Mouse (Mus musculus) hindbrain, embryonic 15.5 days (tissue): ENCODE data around the gene Mia. TPM values are rescaled to one million over a fixed set of nuclear protein-coding genes. Genes with fewer than 3 reads are reported as not detected.

Experiments
- ATAC-seq: fragments of 200-750 bp; cut with Nextera tagmentation; 2 replicates; pipeline ENCODE4 v1.8.0; 2017; ENCODE audit warnings: low read depth, moderate number of reproducible peaks, moderate TSS enrichment; ENCODE audit not compliant: low FRiP score
- H3K27ac ChIP-seq: fragments of 300-500 bp; sonication (generic); replicated peaks from 2 replicates; pipeline ENCODE4 v1.5.1; 2015; ENCODE audit warnings: mild to moderate bottlenecking, inconsistent platforms
- H3K27me3 ChIP-seq: fragments of 300-500 bp; sonication (generic); 2 replicates; pipeline ENCODE4 v1.6.1; 2015; ENCODE audit warnings: control low read depth, inconsistent platforms
- H3K36me3 ChIP-seq: fragments of 300-500 bp; sonication (generic); 2 replicates; pipeline ENCODE4 v1.6.1; 2015; ENCODE audit warnings: control low read depth, inconsistent platforms
- H3K4me1 ChIP-seq: fragments of 300-500 bp; sonication (generic); replicated peaks from 2 replicates; pipeline ENCODE4 v1.6.1; 2015; ENCODE audit warnings: control low read depth, inconsistent platforms
- H3K4me2 ChIP-seq: fragments of 300-500 bp; sonication (generic); 2 replicates; pipeline ENCODE4 v1.6.1; 2015; ENCODE audit warnings: moderate library complexity, mild to moderate bottlenecking, inconsistent platforms
- H3K4me3 ChIP-seq: fragments of 300-500 bp; sonication (generic); 2 replicates; pipeline ENCODE4 v1.5.1; 2015; ENCODE audit warnings: mild to moderate bottlenecking, inconsistent platforms
- H3K9ac ChIP-seq: fragments of 300-500 bp; sonication (generic); 2 replicates; pipeline ENCODE4 v1.6.1; 2015; ENCODE audit warnings: inconsistent platforms
- H3K9me3 ChIP-seq: fragments of 300-500 bp; sonication (generic); 2 replicates; pipeline ENCODE4 v1.6.1; 2016; ENCODE audit warnings: control low read depth, inconsistent platforms
- WGBS: fragments of 180-500 bp; shearing (Covaris S2); methylation state at CpG from one replicate; pipeline ENCODE4 v1.1.7; 2015; 5-methylcytosine and 5-hydroxymethylcytosine counted together
- polyA plus RNA-seq: library from polyadenylated mRNA; unstranded; fragments of >200 nt; fragmentation: Nextera tagmentation; extraction: Ambion mirVana; gene quantifications from 2 replicates; pipeline ENCODE4 v1.2.1, GENCODE M21; 2015

Gene Mia
- polyA plus RNA-seq, 1 experiment from 2014 or later, result 26.6 TPM

DNA sequence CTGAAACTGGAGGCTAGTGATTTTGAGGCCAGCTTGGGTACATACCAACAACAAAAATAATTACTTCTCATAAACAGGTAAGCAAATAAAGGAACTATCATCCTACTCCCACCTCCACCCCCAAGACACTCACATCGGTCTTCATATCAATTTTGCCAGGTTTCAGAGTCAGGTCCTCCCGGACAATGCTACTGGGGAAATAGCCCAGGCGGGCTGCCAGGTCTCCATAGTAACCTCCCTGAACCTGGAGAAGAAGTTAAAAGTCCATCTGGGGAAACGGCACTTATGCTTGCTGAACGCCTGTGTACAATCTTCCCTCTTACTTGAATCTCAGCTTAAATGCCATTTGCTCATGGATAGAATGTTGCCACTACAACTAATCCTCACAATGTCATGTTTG, 921 bp downstream of the Mia start:
- 34% methylated on average over 5 of the region's 5 CpGs for whole genome bisulfite sequencing
- H3K9me3 ChIP-seq, result no peaks in the 10 kb centered on the region
- no peak overlapping the region for H3K4me3 ChIP-seq

DNA sequence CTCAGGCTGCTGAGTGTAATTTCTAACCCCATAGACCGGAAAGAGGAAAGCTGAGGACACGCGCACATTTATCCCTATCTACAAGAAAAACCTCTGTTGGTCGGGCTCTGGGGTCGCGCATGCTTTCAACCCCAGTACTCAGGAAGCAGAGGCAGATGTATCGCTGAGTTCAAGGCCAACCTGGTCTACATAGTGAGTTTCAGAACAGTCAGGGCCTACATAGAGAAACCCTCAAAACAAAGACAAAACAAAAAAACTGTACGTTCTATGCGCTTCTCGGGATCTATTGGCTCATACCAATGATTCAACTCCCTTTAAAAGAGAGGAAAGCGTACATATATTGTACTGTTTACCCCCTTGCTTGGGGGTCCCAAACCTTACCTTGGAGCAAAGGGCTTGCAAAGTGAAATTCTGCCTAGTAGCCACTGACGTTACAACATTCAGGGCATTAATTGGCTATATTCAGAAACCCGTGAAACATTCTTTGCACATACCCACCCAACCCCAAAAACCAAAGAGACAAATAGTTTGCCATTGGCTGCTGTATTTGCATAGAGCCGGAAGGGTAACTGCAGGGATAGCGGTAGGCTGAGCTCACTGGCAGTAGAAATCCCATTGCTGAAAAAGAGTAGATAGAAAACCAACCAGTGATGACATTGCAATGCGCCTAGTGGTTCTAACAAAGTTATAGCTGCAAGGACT, 1.6 kb downstream of the Mia start:
- H3K36me3 ChIP-seq, result peaks cover 5% of the 10 kb centered on the region
- 44% methylated on average over 16 of the region's 16 CpGs for WGBS
- no peaks in the 10 kb centered on the region for H3K27me3 ChIP-seq
- H3K4me1 ChIP-seq, result peaks cover 20% of the 10 kb centered on the region
- peak overlapping the region; percentile 63 for H3K4me2 ChIP-seq
- 0 out of 2 replicates have a peak overlapping the region, but pooled peaks have one; percentile 23 for H3K9ac ChIP-seq
- H3K9me3 ChIP-seq, result no peaks in the 10 kb centered on the region
- H3K4me3 ChIP-seq, result peak overlapping the region; percentile 76
- 0 out of 2 replicates have a peak, but pooled peaks have one; percentile 4 for ATAC-seq
- H3K27ac ChIP-seq, result peak overlapping the region; percentile 90

More for the DNA sequence above, 921 bp downstream of the Mia start:
- Histone ChIP-seq H3K36me3 (peaks cover 9% of the 10 kb centered on the region), H3K9ac (no peak overlapping the region), H3K4me1 (peaks cover 20% of the 10 kb centered on the region), H3K27ac (peak overlapping the region; percentile 90), H3K27me3 (no peaks in the 10 kb centered on the region), H3K4me2 (no peak overlapping the region; the same call in 1 of the 2 replicates)
- no peak for ATAC-seq

DNA sequence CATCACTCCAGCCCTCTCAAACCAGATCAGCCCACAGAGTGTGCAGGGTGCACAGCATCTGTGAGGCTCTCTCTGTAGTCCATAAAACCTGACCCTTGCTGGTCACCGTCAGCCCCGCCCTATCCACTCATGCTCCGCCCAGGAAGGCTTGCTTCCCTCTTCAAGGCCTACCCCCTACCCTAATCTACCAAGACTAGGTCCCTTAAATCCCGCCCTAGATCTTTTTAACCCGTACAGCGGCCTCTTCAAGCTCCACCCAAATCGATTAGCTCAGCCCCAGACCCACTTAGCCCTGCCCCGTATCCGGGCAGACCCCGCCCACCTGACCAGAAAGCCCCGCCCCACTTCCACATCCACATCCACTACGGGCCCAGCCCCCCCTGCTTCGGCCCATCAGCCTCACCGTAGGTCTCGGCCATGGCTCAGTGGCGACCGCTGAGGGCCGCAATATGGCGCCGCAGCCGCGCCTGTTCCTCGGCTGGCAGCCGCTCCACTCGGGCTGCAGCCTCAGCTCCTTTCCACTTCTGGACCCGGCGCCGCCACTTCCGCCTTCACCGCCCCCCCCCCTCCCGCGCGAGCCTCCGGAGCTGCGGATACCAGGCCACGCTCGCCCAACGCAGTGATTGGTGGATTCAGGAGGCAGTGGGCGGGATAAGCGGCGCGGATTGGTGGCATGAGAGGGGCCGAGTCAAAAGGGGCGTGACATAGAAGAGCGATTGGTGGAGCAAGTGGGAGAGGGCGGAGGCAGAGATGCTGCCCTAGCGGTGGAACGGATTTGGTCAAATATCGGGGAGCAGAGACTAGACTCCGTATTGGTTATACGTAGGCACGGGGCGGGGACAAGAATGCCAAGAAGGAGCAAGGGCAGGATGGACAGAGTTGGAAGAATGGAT, 2.4 kb downstream of the Mia start, which contains the start of gene Rab4b:
Gene Rab4b, minus strand, starts transcription at position 573 of the 893 bp plus-strand sequence.
- H3K27ac ChIP-seq, result peak within 1 kb of the TSS; percentile 94
- H3K4me1 ChIP-seq, result peaks cover 20% of the 10 kb centered on the region
- no peaks in the 10 kb centered on the region for H3K9me3 ChIP-seq
- H3K4me3 ChIP-seq, result peak within 1 kb of the TSS; percentile 76
- H3K27me3 ChIP-seq, result no peaks in the 10 kb centered on the region
- H3K36me3 ChIP-seq, result peaks cover 8% of the 10 kb centered on the region; the same call in 1 of the 2 replicates
- under 1% methylated on average over 53 of the region's 53 CpGs for WGBS
- H3K9ac ChIP-seq, result peak within 1 kb of the TSS; percentile 48
- peak within 1 kb of the TSS; percentile 63 for H3K4me2 ChIP-seq
- ATAC-seq, result peak; percentile 98

DNA sequence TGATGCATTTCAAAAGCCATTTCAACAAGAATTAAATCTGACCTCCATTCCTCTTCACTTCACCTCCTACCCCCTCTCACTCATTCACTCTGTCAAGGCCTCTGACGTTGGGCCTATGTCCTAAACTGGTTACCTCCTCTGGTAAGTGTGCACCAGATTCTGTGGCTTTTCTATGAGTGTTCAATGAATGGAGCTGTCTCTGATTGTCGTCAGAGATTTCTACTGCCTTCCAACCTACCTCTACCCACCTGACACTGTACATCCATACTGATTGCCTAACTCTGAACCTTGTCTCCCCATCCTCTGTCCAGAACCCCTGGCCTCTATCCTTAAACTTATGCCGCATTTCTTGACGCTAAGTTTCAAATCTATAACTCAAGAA, 3.0 kb downstream of the Mia start:
- Histone ChIP-seq H3K4me2 (peak overlapping the region; percentile 61), H3K27ac (peak overlapping the region; percentile 94), H3K4me1 (peaks cover 20% of the 10 kb centered on the region), H3K9me3 (no peaks in the 10 kb centered on the region), H3K4me3 (peak overlapping the region; percentile 76), H3K9ac (peak overlapping the region; percentile 48), H3K27me3 (no peaks in the 10 kb centered on the region), H3K36me3 (peaks cover 14% of the 10 kb centered on the region; the same call in 1 of the 2 replicates)
- WGBS, result 18% methylated on average over 4 of the region's 4 CpGs
- no peak for ATAC-seq

DNA sequence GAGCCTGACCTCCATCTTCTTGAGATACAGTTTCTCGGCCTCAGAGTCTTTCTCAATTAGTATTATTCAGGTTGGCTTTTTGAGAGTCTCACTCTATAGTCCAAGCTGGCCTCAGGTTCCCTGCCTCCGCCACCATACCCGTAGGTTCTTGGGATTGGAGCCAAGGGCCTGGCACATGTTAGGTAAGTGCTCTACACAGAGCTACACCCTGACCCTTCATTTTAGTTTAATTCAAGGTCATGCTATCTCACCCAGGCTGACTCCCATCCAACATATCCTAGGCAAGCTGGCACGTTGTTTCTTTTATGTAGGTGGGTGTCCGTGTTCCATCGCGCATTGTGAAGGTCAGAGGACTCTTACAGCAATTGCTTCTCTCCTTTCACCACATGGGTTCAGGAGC, 6.1 kb downstream of the Mia start:
- Histone ChIP-seq H3K36me3 (peaks cover 26% of the 10 kb centered on the region; the same call in 1 of the 2 replicates), H3K4me3 (no peak overlapping the region), H3K4me2 (no peak overlapping the region), H3K27ac (no peak overlapping the region), H3K9me3 (no peaks in the 10 kb centered on the region), H3K4me1 (peaks cover 16% of the 10 kb centered on the region), H3K9ac (no peak overlapping the region), H3K27me3 (no peaks in the 10 kb centered on the region)
- no peak for ATAC-seq
- WGBS, result 96% methylated on average over 7 of the region's 7 CpGs

DNA sequence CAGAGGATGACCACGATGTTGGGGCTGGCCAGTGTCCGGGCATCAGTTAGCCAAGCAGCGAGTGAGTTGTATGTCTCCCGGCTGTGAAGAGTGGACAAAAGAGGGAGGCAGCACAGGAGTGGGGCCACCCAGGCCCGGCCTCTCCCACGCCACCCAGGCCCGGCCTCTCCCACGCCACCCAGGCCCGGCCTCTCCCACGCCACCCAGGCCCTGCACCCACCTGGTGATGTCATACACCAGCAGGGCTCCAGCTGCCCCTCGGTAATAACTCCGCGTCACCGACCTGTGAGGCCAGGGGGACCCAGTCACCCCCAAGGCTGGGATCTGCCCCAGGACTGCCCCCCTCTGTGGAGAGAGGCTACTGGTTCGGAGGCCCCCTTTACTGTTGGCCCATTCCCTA, 6.5 kb downstream of the Mia start:
- Histone ChIP-seq H3K9ac (no peak overlapping the region), H3K36me3 (peaks cover 26% of the 10 kb centered on the region; the same call in 1 of the 2 replicates), H3K27ac (no peak overlapping the region), H3K4me3 (no peak overlapping the region), H3K4me2 (no peak overlapping the region), H3K9me3 (no peaks in the 10 kb centered on the region), H3K4me1 (peaks cover 13% of the 10 kb centered on the region), H3K27me3 (no peaks in the 10 kb centered on the region)
- no peak for ATAC-seq
- 96% methylated on average over 15 of the region's 15 CpGs for WGBS

DNA sequence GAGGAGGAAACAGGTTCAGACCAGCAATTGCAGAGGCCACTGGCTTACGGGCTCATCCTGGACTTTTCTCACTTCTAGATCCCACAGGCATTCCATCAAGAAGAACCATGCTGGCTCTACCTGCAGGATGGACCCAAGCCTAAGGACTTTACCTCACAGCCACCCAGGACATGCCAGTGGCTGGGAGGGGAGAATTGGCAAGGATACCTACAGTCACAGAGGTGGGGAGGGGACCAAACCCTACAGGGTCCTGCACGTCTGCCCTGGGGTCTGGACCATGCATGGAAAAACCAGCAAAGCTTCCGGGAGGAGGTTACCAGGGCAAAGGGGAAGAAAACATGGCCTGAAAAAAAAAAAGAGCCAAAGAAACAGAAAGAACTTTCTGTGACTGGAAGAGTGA, 10.0 kb downstream of the Mia start:
- peaks cover 26% of the 10 kb centered on the region; the same call in 1 of the 2 replicates for H3K36me3 ChIP-seq
- WGBS, result 94% methylated on average over 3 of the region's 3 CpGs

DNA sequence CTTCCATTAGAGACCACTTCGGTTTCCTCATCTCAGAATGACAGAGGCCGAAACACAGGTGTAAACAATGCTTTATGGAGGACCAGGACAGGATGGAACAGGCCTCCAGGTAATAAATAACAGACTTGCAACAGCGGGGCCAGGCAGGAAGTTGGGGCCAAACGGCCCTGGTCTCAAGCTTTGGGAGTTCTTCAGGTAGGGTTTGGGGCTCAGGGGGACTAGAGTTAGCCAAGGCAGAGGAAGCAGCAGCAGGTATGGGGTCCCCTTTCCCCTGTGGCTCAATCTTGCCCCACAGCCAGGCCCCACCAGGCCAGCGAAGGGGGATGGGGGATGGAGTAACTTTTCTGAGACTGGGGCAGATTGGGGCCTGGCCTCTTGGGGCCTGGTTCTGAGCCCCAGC, 12.6 kb downstream of the Mia start:
- ATAC-seq, result no peak
- Histone ChIP-seq H3K4me2 (no peak overlapping the region), H3K4me3 (no peak overlapping the region), H3K4me1 (peaks cover 31% of the 10 kb centered on the region), H3K9ac (no peak overlapping the region), H3K36me3 (peaks cover 18% of the 10 kb centered on the region), H3K9me3 (no peaks in the 10 kb centered on the region), H3K27ac (no peak overlapping the region), H3K27me3 (no peaks in the 10 kb centered on the region)
- 91% methylated on average over 5 of the region's 5 CpGs for WGBS

More for the DNA sequence above, 10.0 kb downstream of the Mia start:
- no peak overlapping the region for H3K9ac ChIP-seq
- H3K4me2 ChIP-seq, result no peak overlapping the region
- H3K4me1 ChIP-seq, result peaks cover 7% of the 10 kb centered on the region
- no peaks in the 10 kb centered on the region for H3K9me3 ChIP-seq
- no peak for ATAC-seq
- no peak overlapping the region for H3K4me3 ChIP-seq
- H3K27me3 ChIP-seq, result no peaks in the 10 kb centered on the region
- no peak overlapping the region for H3K27ac ChIP-seq

DNA sequence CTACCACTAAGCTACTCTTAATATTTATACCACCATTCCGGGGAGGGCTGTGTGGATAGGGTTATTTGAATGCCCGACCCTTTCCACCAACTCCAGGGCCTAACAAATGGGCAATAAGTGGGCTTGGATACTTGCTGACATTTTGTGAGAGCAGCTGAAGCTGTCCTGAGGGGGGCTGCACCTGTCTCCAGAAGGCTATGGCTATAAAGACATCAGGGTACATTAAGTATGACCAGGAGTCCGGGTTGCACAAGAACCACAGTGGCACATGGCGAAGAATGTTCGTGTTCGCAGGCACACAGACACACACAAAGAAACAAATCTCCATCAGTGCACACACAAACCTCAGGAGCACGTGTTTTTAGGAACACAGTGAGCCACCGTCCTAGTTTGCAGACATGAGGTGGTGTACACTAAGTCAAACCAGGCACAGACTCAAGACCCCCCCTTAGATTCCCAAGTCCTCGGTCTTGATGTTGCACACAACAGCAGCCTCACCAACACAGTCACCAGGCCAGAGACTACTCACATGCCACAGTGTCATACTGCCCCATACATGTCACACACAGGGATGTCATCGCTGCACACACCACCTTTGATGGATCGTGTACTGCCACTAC, 13.4 kb downstream of the Mia start:
- Histone ChIP-seq H3K9me3 (no peaks in the 10 kb centered on the region), H3K4me1 (peaks cover 39% of the 10 kb centered on the region), H3K27me3 (no peaks in the 10 kb centered on the region), H3K27ac (peak overlapping the region; percentile 98), H3K36me3 (peaks cover 18% of the 10 kb centered on the region), H3K9ac (peak overlapping the region; percentile 81), H3K4me2 (peak overlapping the region; percentile 76), H3K4me3 (peak overlapping the region; percentile 78)
- 75% methylated on average over 11 of the region's 11 CpGs for WGBS
- no peak for ATAC-seq

DNA sequence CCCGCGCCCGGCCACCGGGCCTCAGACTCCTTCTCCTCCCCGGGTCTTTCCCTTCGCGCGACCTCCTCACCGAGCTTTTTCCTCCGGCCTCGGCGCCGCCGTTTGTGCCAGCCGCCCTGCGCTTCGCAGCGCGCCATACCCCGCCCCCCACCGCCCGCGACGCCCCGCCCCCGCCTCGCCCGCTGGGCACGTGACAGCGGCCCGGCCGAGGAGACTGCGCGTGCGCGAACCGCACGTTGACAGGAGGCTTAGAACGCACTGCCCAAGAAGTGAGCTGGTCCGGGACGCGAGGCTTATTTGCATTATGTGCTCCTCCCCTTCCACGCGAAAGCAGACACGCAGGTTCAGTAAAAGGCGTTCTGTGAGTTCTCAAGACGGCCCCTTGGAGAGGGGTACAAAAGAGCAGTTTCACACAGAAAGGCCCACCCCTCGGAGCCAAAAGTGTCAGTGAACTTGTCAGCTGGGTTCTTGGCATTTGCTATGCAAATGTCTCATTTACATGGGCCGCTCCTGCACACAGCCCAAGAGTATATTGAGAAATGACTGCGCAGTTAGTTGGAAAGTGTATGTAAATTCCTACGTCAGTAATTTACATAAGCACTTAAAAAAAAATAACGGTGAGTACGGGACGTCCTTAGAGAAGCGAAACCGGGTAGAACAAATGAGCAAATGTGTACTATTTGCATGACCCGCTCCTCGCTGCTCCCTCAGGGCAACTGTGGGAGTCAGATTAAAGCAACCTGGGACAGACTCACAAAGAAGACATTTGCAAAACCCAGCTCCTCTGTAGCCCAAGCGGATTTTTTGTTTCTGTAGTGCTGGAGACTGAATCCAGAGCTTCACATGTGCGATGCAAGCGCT, 14.1 kb downstream of the Mia start, which contains the start of gene Egln2:
Gene Egln2, minus strand, starts transcription at position 189 of the 861 bp plus-strand sequence.
- Histone ChIP-seq H3K36me3 (peaks cover 13% of the 10 kb centered on the region), H3K27me3 (no peaks in the 10 kb centered on the region), H3K4me3 (peak within 1 kb of the TSS; percentile 78), H3K4me2 (peak within 1 kb of the TSS; percentile 76), H3K9ac (peak within 1 kb of the TSS; percentile 81), H3K9me3 (no peaks in the 10 kb centered on the region), H3K27ac (peak within 1 kb of the TSS; percentile 98), H3K4me1 (peaks cover 46% of the 10 kb centered on the region)
- under 1% methylated on average over 60 of the region's 61 CpGs for WGBS
- ATAC-seq, result peak; percentile 77

DNA sequence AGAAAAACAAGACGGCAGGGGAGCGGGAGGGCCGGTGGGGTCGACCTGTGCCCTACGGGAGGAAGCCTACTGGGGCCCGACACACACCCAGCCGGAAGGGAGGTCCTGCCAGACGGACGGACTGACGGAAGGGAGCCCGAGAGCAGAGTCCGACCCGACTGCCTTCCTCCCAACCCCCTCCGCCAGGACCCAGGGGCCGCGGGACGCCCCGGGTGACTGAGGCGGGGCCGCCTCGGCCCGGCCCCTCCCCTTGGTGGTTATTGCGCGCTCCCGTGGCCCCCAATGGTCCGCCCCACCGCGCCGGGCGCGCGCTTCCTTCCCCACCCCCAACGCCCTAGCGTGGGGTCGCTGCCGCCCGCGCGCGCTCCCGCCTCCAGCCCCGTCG, 14.7 kb downstream of the Mia start:
- Histone ChIP-seq H3K27ac (peak overlapping the region; percentile 98), H3K9me3 (no peaks in the 10 kb centered on the region), H3K4me1 (peaks cover 52% of the 10 kb centered on the region), H3K4me3 (peak overlapping the region; percentile 78), H3K27me3 (no peaks in the 10 kb centered on the region), H3K4me2 (peak overlapping the region; percentile 76), H3K36me3 (peaks cover 12% of the 10 kb centered on the region; the same call in 1 of the 2 replicates), H3K9ac (peak overlapping the region; percentile 81)
- peak; percentile 49 for ATAC-seq
- 1% methylated on average over 28 of the region's 43 CpGs for WGBS
